Mouse (Mus musculus) heart, adult 2 months (tissue): ENCODE measurements around the gene Gm20219.
"Not testable (repeated sequence)": the region's sequence is repeated elsewhere in the genome, so short reads cannot be mapped to it uniquely, and the experiment has no call there.

Experiments
- CTCF ChIP-seq: fragments of 200-600 bp; IDR thresholded peaks from 2 replicates; pipeline ENCODE4 v1.8.1; 2022; ENCODE audit warnings: antibody characterized with exemption, mild to moderate bottlenecking, moderate library complexity
- EP300 ChIP-seq: fragments of 200-500 bp; IDR thresholded peaks from 2 replicates; pipeline ENCODE4 v1.6.1; 2011; ENCODE audit warnings: low read depth, low read length, control low read depth; ENCODE audit not compliant: insufficient read depth

DNA sequence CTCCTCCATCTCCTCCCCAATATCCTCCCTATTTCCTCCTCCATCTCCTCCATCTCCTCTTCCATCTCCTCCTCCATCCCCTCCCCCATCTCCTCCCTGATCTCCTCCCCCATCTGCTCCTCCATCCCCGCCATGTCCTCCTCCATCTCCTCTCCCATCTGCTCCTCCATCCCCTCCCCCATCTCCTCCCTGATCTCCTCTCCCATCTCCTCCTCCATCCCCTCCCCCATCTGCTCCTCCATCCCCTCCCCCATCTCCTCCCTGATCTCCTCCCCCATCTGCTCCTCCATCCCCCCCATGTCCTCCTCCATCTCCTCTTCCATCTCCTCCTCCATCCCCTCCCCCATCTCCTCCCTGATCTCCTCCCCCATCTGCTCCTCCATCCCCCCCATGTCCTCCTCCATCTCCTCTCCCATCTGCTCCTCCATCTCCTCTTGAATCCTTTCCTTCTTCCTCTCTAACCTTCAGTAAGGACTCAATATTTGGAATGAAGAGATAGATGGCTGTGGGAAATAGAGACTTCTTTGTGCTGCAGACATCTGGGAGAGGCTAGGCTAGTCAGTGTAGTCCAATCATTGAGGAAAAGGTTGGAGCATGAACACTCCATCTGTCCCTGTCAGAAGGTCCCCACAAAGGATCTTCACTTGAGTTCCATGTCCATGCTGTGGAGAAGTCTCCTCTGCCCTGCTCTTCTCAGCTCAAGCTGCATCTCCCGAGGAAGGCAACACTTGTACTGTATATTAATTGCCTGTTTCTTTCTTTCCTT lies 52.4 kb downstream of the Gm20219 start:
- not testable (repeated sequence) for TF ChIP-seq CTCF, EP300
